Mouse (Mus musculus): ENCODE results near the gene Mogat2. TPM values are rescaled to one million over a fixed set of nuclear protein-coding genes. Genes with fewer than 3 reads are reported as not detected.
A peak's percentile ranks its signal among the peaks of the same experiment; 100 is the strongest.

Mogat2 gene
- polyA plus RNA-seq, 1 experiment = 0.21 TPM

GRCm38 (mm10) chr7:99268951-99269945 lies 30.8 kb upstream of the Mogat2 start:
- WGBS = 18% methylated on average over 42 of the region's 42 CpGs
- no peak overlapping the region for H3K4me3 ChIP-seq (ENCODE audit: extremely low read depth, insufficient read depth, insufficient read length)
- H3K36me3 ChIP-seq (ENCODE audit: control insufficient read depth, insufficient read depth, low read length) = no peaks in the 10 kb centered on the region
- no peak overlapping the region for H3K27ac ChIP-seq (ENCODE audit: insufficient read depth, low read length)
- TF ChIP-seq POLR2A (IDR thresholded peaks at IDR 0.05; ENCODE audit: low read depth, low read length) (no peak), CTCF (IDR thresholded peaks at IDR 0.05; ENCODE audit: extremely low read depth, insufficient read depth, insufficient read length, insufficient replicate concordance) (no peak)
- peaks cover 7% of the 10 kb centered on the region; the same call in 1 of the 2 replicates for H3K4me1 ChIP-seq (ENCODE audit: control insufficient read depth, insufficient read depth, insufficient read length)
- peaks cover 20% of the 10 kb centered on the region for H3K27me3 ChIP-seq (ENCODE audit: control insufficient read depth, insufficient read depth, low read length)
- DNase-seq (ENCODE audit: low read depth in 1 of 2, low spot score in 2 of 2) = no peak

DNA sequence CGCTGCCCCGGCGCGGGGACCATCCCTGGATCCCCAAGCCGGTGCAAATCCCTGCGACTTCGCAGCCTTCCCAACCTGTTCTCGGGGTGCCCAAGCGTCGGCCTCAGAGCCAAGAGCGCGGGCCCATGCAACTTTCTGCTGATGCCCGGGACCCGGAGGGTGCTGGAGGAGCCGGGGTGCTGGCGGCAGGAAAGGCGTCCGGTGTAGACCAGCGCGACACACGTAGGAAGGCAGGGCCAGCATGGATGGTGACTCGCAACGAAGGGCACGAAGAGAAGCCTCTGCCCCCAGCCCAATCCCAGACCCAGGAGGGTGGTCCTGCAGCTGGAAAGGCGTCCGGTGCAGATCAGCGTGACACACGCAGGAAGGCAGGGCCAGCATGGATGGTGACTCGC lies 30.1 kb upstream of the Mogat2 start:
- Histone ChIP-seq H3K4me3 (ENCODE audit: extremely low read depth, insufficient read depth, insufficient read length) (peak overlapping the region; percentile 31), H3K4me1 (ENCODE audit: control insufficient read depth, insufficient read depth, insufficient read length) (peaks cover 7% of the 10 kb centered on the region; the same call in 1 of the 2 replicates), H3K27me3 (ENCODE audit: control insufficient read depth, insufficient read depth, low read length) (peaks cover 20% of the 10 kb centered on the region), H3K27ac (ENCODE audit: insufficient read depth, low read length) (no peak overlapping the region), H3K36me3 (ENCODE audit: control insufficient read depth, insufficient read depth, low read length) (no peaks in the 10 kb centered on the region)
- TF ChIP-seq CTCF (IDR thresholded peaks at IDR 0.05; ENCODE audit: extremely low read depth, insufficient read depth, insufficient read length, insufficient replicate concordance) = no peak
- WGBS = 2% methylated on average over 29 of the region's 29 CpGs
- DNase-seq (ENCODE audit: low read depth in 1 of 2, low spot score in 2 of 2) = no peak

- H3K27me3 ChIP-seq (ENCODE audit: control insufficient read depth, insufficient read depth, low read length) = peaks cover 20% of the 10 kb centered on the region
- 2% methylated on average over 59 of the region's 59 CpGs for WGBS
- no peak overlapping the region for H3K27ac ChIP-seq (ENCODE audit: insufficient read depth, low read length)
- no peaks in the 10 kb centered on the region for H3K36me3 ChIP-seq (ENCODE audit: control insufficient read depth, insufficient read depth, low read length)
- DNase-seq (ENCODE audit: low read depth in 1 of 2, low spot score in 2 of 2) = no peak
- peak overlapping the region; percentile 31 for H3K4me3 ChIP-seq (ENCODE audit: extremely low read depth, insufficient read depth, insufficient read length)
- no peak for TF ChIP-seq CTCF (IDR thresholded peaks at IDR 0.05; ENCODE audit: extremely low read depth, insufficient read depth, insufficient read length, insufficient replicate concordance)
- TF ChIP-seq POLR2A (IDR thresholded peaks at IDR 0.05; ENCODE audit: low read depth, low read length) = no peak
- peaks cover 7% of the 10 kb centered on the region; the same call in 1 of the 2 replicates for H3K4me1 ChIP-seq (ENCODE audit: control insufficient read depth, insufficient read depth, insufficient read length)
These were observed 29.6 kb upstream of the Mogat2 start for GRCm38 (mm10) chr7:99267897-99268505.

DNA sequence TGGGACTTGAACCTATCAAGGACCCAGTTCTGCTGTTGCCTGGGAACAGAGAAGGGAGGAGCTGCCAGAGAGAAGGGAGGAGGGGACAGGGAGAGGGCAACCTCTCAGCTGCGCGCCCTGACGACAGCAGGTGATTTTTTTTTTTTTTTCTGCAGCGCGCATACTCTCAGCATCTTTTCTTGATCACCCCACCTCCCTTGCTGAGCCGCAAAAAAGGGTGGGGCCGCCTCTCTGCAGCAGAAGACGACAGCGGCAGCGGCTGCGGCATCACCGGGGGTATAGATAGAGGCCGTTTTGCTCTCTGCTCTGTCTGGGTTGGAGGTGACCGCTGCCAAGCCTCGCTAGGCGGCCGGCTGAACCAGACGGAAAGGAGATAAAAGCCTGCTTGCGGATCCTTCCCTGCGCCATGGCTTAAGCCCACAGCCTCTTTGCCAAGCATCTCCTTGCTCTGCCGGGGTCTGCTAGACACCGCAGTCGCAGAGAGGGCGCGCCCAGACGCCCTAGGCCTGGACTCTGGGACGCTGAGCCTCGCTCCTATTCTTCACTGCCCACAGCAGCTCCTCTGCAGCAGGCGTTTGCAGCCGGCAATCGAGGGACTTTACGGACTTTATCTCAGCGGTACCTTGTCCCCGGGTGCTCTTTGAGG lies 29.0 kb upstream of the Mogat2 start, which contains the start of gene Map6:
TSS of gene Map6 (plus strand) at position 197 of the 646 bp plus-strand sequence.
- H3K4me1 ChIP-seq (ENCODE audit: control insufficient read depth, insufficient read depth, insufficient read length) = peaks cover 7% of the 10 kb centered on the region; the same call in 1 of the 2 replicates
- TF ChIP-seq CTCF (IDR thresholded peaks at IDR 0.05; ENCODE audit: extremely low read depth, insufficient read depth, insufficient read length, insufficient replicate concordance) (no peak), POLR2A (IDR thresholded peaks at IDR 0.05; ENCODE audit: low read depth, low read length) (no peak)
- no peak for DNase-seq (ENCODE audit: low read depth in 1 of 2, low spot score in 2 of 2)
- H3K4me3 ChIP-seq (ENCODE audit: extremely low read depth, insufficient read depth, insufficient read length) = peak within 1 kb of the TSS; percentile 31
- H3K36me3 ChIP-seq (ENCODE audit: control insufficient read depth, insufficient read depth, low read length) = no peaks in the 10 kb centered on the region
- H3K27ac ChIP-seq (ENCODE audit: insufficient read depth, low read length) = no peak within 1 kb of the TSS
- peaks cover 20% of the 10 kb centered on the region for H3K27me3 ChIP-seq (ENCODE audit: control insufficient read depth, insufficient read depth, low read length)
- 5% methylated on average over 34 of the region's 34 CpGs for WGBS

GRCm38 (mm10) chr7:99264597-99264996 lies 26.2 kb upstream of the Mogat2 start:
- Histone ChIP-seq H3K27ac (ENCODE audit: insufficient read depth, low read length) (no peak overlapping the region), H3K27me3 (ENCODE audit: control insufficient read depth, insufficient read depth, low read length) (peaks cover 20% of the 10 kb centered on the region), H3K4me3 (ENCODE audit: extremely low read depth, insufficient read depth, insufficient read length) (no peak overlapping the region), H3K4me1 (ENCODE audit: control insufficient read depth, insufficient read depth, insufficient read length) (peaks cover 7% of the 10 kb centered on the region; the same call in 1 of the 2 replicates), H3K36me3 (ENCODE audit: control insufficient read depth, insufficient read depth, low read length) (no peaks in the 10 kb centered on the region)
- no peak for TF ChIP-seq CTCF (IDR thresholded peaks at IDR 0.05; ENCODE audit: extremely low read depth, insufficient read depth, insufficient read length, insufficient replicate concordance)
- no peak for TF ChIP-seq POLR2A (IDR thresholded peaks at IDR 0.05; ENCODE audit: low read depth, low read length)
- DNase-seq (ENCODE audit: low read depth in 1 of 2, low spot score in 2 of 2) = no peak

DNA sequence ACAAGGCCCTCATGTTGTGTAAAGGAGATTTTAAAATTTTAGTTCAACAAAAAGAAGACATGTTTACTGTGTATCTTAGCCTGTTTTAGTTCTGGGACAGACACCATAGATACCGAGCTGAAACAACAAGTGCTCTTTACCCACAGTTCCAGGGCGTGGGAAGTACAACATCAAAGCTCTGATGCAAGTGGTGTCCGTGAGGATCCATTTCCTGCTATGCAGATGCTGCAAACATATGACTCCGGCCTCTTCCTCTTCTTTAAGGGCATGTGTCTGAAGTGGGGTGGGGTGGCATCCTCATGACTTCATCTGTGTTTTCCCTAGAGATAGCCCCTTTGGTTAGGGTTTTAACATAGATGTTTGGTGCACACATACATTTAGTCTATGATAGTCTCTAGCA lies 25.1 kb upstream of the Mogat2 start:
- H3K4me3 ChIP-seq (ENCODE audit: extremely low read depth, insufficient read depth, insufficient read length) = no peak overlapping the region
- DNase-seq (ENCODE audit: low read depth in 1 of 2, low spot score in 2 of 2) = no peak
- H3K27ac ChIP-seq (ENCODE audit: insufficient read depth, low read length) = no peak overlapping the region
- WGBS = 42% methylated on average over 4 of the region's 4 CpGs
- TF ChIP-seq POLR2A (IDR thresholded peaks at IDR 0.05; ENCODE audit: low read depth, low read length) (no peak), CTCF (IDR thresholded peaks at IDR 0.05; ENCODE audit: extremely low read depth, insufficient read depth, insufficient read length, insufficient replicate concordance) (no peak)
- H3K4me1 ChIP-seq (ENCODE audit: control insufficient read depth, insufficient read depth, insufficient read length) = peaks cover 6% of the 10 kb centered on the region; the same call in 1 of the 2 replicates
- H3K27me3 ChIP-seq (ENCODE audit: control insufficient read depth, insufficient read depth, low read length) = peaks cover 13% of the 10 kb centered on the region
- H3K36me3 ChIP-seq (ENCODE audit: control insufficient read depth, insufficient read depth, low read length) = no peaks in the 10 kb centered on the region

All from spleen, adult 2 months (tissue).